Mouse (Mus musculus) heart, embryonic 16.5 days (tissue): Measurements from ENCODE around the gene Olfr814. TPM values are rescaled to one million over a fixed set of nuclear protein-coding genes. Genes with fewer than 3 reads are reported as not detected.

Source experiments
- polyA plus RNA-seq: library from polyadenylated mRNA; unstranded; fragments of >200 nt; fragmentation: Nextera tagmentation; extraction: Ambion mirVana; gene quantifications from 2 replicates; pipeline ENCODE4 v1.2.1, GENCODE M21; 2015

Gene Olfr814
- polyA plus RNA-seq, 1 experiment from 2014 or later: not detected

Other genes with a start within 250 kb of the Olfr814 start
- not detected in 2 replicates for gene Olfr799, start 242.4 kb downstream of the Olfr814 start, polyA plus RNA-seq
- not detected in 2 replicates for gene Olfr800, start 222.2 kb downstream of the Olfr814 start, polyA plus RNA-seq
- gene Olfr801, start 206.0 kb downstream of the Olfr814 start, polyA plus RNA-seq: not detected in 2 replicates
- not detected in 2 replicates for gene Olfr802, start 191.7 kb downstream of the Olfr814 start, polyA plus RNA-seq
- gene Olfr803, start 185.6 kb downstream of the Olfr814 start, polyA plus RNA-seq: not detected in 2 replicates
- gene Olfr804, start 176.6 kb downstream of the Olfr814 start, polyA plus RNA-seq: not detected in 2 replicates
- gene Olfr805, start 150.5 kb downstream of the Olfr814 start, polyA plus RNA-seq: not detected in 2 replicates
- not detected in 2 replicates for gene Olfr806, start 137.9 kb downstream of the Olfr814 start, polyA plus RNA-seq
- gene Olfr807, start 122.1 kb downstream of the Olfr814 start, polyA plus RNA-seq: not detected in 2 replicates
- gene Olfr808, start 114.4 kb downstream of the Olfr814 start, polyA plus RNA-seq: not detected in 2 replicates
- not detected in 2 replicates for gene Olfr809, start 105.2 kb downstream of the Olfr814 start, polyA plus RNA-seq
- gene Olfr810, start 84.9 kb downstream of the Olfr814 start, polyA plus RNA-seq: not detected in 2 replicates
- not detected in 2 replicates for gene Olfr811, start 75.5 kb downstream of the Olfr814 start, polyA plus RNA-seq
- gene Olfr812, start 33.8 kb downstream of the Olfr814 start, polyA plus RNA-seq: not detected in 2 replicates
- gene Olfr813, start 24.5 kb downstream of the Olfr814 start, polyA plus RNA-seq: not detected in 2 replicates
- gene Olfr815, start 26.0 kb upstream of the Olfr814 start, polyA plus RNA-seq: not detected in 2 replicates
- gene Olfr816, start 35.7 kb upstream of the Olfr814 start, polyA plus RNA-seq: not detected in 2 replicates
- gene Olfr818, start 69.2 kb upstream of the Olfr814 start, polyA plus RNA-seq: not detected in 2 replicates
- gene Olfr819, start 87.4 kb upstream of the Olfr814 start, polyA plus RNA-seq: not detected in 2 replicates
- not detected in 2 replicates for gene Olfr247, start 96.3 kb upstream of the Olfr814 start, polyA plus RNA-seq
- gene Gm10310, start 105.2 kb upstream of the Olfr814 start, polyA plus RNA-seq: not detected in 2 replicates
- gene Olfr820, start 132.8 kb upstream of the Olfr814 start, polyA plus RNA-seq: not detected in 2 replicates
- not detected in 2 replicates for gene Olfr821, start 150.5 kb upstream of the Olfr814 start, polyA plus RNA-seq
- not detected in 2 replicates for gene Olfr822, start 191.4 kb upstream of the Olfr814 start, polyA plus RNA-seq
- not detected in 2 replicates for gene Olfr823, start 235.5 kb upstream of the Olfr814 start, polyA plus RNA-seq